Mouse (Mus musculus) T-helper 17 cell (primary cell): ENCODE results near the gene Gsc2.

Source experiments
- in situ Hi-C, 2 experiments: fragments of 300-600 bp; cut with MboI, MseI; formaldehyde crosslinking; loops; 1 replicate in 1 of 2; 2 replicates in 1 of 2; pipeline ENCODE4 v1.15.1; 2025; ENCODE audit warnings: high pct_unique_total_duplicates in 2 of 2

The Gsc2 gene

DNA sequence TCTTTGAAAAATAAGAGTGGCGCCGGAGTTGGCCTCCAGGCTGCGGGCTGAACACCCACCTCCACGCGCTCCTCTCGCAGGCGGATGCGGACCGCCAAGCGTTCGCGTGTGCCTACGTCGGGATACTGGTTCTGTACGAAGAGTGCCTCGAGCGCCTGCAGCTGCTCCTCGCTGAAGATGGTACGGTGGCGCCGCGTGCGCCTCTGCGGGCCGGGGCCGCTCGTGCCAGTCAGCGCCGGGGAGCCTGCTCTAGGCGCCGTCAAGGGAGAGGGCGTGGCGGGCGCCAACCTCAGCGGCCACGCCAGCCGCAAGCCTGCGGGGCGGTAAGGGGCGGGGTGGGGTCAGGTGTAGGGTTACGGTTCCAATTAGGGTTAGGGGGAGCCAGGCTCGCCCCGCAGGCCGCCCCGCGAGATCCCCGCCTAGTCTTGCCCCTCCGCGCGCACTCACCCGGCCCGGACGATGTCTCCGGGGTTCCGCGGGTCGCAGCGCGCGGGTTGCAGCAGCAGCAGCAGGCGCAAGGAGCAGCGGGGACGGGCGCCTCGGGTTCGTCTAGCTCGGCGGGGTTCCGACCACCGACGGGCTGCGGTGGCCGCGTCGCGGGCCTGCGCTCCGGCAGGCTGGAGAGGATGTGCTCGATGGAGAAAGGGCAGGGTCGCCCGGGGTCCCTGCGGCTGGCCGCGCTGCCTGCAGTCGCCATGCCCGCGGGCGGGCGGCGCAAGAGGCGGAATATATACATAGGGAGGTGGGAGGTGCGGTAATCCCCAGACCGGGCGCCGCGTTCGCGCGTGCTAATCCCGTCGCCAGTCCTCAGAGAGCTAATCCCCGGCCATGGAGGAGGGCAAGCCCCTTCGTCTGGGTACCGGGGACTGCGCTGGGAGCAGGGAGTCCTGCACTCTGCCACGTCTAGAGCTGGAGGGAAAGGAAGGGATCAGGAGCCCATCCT is at the start of gene Gsc2:
Gene Gsc2 (minus strand): TSS at position 753 of the 943 bp plus-strand sequence.
- in situ Hi-C loops: loop anchor here in 1 of 2 experiments (5.0 kb wide), 1 partner anchor 707 kb away; the partner anchor contains the start of gene Rimbp3

DNA sequence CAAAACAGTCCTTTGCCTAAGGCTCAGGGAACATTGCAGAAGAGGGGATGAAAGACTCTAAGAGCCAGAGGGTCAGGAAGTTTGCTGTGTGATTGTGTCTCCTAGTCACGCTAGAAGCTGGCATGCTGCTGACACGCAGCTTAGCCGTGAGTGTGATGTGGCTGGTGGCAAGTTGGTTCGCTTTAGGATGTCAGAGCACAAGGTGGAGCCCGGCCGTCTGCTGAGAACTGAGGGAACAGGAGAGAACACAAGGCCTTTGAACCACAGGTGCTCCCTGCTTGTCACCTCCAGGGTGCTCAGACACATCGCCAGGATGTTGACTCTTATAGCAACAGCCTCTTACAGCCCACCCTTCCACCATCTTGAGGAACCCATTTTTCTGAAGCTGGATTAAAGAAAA is 47.2 kb upstream of the Gsc2 start:
- in situ Hi-C loops: no loop called here

DNA sequence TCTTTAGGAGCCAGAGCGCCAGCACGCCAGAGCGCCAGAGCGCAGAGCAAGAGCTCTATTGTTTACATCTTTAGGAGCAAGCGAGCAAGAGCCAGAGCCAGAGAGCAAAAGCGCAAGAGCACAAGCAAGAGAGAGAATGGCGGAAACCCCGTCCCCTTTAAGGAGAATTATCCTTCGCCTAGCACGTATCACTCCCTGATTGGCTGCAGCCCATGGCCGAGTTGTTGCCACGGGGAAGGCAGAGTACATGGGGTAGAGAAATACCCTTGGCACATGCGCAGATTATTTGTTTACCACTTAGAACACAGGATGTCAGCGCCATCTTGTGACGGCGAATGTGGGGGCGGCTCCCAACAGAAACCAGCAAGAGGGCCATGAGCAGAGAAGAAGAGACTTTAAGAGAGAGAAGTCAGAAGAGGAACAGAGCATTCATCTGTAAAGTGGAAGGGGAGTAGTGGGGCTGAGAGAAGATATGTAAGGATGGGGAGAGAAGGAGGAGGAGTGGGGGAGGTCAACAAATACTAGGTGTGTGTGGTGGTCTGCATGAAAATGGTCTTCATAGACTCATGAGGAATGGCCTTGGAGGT is 41.3 kb upstream of the Gsc2 start:
- in situ Hi-C loops: loop anchor here in 1 of 2 experiments (10.0 kb wide), 1 partner anchor 721 kb away; the partner anchor contains the start of gene Hic2

- in situ Hi-C loops: loop anchor here in 1 of 2 experiments (10.0 kb wide), 1 partner anchor 717 kb away; the partner anchor contains the start of gene Hic2
Observed at GRCm38 (mm10) chr16:17951618-17952017, 36.8 kb upstream of the Gsc2 start.

- in situ Hi-C loops: loop anchor here in 1 of 2 experiments (10.0 kb wide), 1 partner anchor 715 kb away; the partner anchor contains the start of gene Hic2
Observed at GRCm38 (mm10) chr16:17950068-17950467, 35.2 kb upstream of the Gsc2 start.

GRCm38 (mm10) chr16:17949421-17949877 is 34.6 kb upstream of the Gsc2 start:
- in situ Hi-C loops: no loop called here

GRCm38 (mm10) chr16:17945081-17945831 is 30.4 kb upstream of the Gsc2 start:
- in situ Hi-C loops: no loop called here

- in situ Hi-C loops: no loop called here
Observed at GRCm38 (mm10) chr16:17943466-17943865, 28.6 kb upstream of the Gsc2 start.

- in situ Hi-C loops: no loop called here
Observed at GRCm38 (mm10) chr16:17939255-17939751, 24.4 kb upstream of the Gsc2 start.

GRCm38 (mm10) chr16:17938821-17939220 is 24.0 kb upstream of the Gsc2 start:
- in situ Hi-C loops: no loop called here

DNA sequence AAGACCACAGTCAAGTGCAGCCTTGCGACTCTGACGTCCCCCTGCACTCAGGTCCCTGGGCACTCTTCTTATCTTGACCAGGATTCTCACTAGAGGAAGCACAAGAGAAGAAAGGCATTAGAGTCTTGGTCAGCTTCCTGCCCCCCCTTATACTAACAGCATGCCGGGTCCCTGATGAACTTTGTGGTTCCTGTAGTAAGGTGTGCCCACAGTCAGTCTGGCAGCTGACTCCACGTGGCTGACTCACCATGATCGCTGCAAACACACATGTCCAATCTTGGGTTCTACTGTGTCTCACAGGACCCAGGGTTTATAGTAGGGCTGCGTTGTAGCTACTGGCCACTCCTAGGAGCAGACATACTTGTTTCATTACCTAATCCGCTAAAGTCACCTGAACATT is 23.3 kb upstream of the Gsc2 start:
- in situ Hi-C loops: no loop called here

GRCm38 (mm10) chr16:17936776-17937175 is 21.9 kb upstream of the Gsc2 start:
- in situ Hi-C loops: no loop called here

DNA sequence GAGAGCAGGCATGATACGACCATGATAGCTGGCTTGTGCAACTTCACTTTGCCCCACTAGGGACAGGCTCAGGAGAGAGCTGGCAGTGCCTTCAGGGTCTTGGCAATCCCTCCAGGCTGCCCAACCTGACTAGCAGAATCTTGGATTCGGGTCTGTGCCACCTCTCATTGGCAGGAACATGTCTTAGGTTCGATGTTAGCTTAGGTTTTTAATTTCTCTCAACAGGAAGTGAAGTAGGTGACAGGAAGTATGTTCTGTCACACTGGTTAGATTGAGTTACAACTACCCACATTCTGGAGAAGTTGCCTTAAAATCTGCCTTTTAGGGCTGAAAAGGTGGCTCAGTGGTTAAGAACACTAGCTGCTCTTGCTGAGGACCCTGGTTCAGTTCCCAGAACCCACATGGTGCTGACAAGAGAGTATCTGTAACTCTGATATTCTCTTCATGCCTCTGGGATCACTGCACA is 19.6 kb upstream of the Gsc2 start:
- in situ Hi-C loops: no loop called here

- in situ Hi-C loops: no loop called here
Observed at GRCm38 (mm10) chr16:17933594-17934444, 19.0 kb upstream of the Gsc2 start.

DNA sequence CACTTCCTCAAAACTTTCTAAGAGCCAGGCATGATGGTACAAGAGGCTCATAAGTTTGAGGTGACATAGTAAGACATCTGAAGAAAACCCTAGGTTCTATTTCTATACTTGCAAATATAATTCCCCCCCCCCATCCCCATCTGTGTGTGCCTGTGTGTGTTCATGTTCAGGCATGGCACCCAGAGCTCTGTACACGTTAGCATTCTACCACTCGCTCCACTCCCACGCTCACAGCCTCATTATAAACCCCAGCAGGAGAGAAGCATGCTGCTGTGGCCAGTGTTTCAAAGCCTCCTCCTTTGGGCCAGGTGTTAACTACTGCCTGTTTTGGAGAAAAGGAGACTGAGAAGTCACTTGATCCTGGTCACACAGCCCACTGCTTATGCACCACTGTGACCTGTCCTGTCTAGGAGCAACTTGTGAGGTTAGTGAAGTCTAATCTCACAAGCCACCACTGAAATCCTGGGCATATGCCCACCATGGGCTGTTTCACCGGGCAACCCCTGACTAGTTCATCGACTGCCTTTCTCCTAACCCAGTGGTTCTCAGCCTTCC is 17.1 kb upstream of the Gsc2 start:
- in situ Hi-C loops: no loop called here

DNA sequence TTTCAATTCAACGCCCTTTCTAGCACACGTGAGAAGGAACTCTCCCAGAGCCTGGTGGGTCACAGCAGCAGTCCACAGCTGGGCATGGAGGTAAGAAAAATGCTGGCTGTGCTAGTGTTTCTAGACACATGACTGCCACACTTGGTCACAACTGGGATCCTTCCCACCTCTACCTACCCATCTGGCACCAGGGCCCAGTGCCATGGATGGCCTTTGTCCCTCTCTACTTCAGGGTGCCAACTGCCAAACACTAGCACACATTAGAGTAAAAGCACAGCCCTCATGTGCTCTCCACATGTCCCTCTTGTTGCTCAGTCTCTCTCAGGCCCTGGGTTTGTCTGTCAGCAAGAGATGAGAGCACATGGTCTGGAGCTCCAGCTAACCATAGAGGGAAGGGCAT is 14.8 kb upstream of the Gsc2 start:
- in situ Hi-C loops: no loop called here

DNA sequence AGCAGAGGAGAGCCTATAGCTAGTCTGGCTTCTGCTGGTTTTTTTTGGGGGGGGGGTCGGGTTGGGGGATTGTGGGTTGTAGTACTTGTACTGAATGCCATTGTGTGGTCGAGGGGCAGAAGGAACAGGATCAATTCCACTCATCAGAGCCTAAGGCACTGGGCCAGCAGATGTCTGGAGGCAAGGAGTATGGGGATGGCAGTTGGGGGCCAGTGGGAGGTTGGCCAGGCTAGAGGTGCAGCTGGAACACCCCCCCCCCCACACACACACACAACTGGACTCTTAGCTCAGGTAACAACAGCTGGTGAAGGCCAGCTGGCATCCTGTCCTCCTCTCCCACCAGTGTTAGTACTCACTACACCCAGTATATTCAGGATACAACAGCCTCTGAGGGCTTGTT is 14.4 kb upstream of the Gsc2 start:
- in situ Hi-C loops: no loop called here

DNA sequence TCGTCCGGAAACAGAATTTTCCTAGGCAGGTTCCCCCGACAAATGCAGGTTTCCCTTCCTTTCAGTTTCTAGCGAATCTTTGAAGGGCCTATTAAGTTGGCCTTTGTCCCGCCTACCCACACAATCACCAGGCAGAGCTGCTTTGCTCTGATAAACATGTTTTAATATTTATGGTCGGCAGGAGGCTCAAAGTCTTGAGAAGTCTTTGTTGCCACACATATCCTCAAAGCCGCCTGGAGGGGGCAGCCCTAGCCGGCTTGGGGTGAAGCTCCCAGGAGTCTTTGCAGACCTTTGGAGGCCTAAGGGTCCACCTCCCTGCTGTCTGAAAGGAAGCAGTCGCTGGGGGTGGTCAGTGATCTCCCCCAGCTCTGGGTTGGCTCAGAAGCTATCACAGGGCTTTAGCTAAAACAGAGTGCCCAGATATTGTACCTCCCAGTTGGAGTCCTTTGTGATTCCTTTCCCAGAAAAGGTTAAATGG is 13.8 kb upstream of the Gsc2 start:
- in situ Hi-C loops: no loop called here

DNA sequence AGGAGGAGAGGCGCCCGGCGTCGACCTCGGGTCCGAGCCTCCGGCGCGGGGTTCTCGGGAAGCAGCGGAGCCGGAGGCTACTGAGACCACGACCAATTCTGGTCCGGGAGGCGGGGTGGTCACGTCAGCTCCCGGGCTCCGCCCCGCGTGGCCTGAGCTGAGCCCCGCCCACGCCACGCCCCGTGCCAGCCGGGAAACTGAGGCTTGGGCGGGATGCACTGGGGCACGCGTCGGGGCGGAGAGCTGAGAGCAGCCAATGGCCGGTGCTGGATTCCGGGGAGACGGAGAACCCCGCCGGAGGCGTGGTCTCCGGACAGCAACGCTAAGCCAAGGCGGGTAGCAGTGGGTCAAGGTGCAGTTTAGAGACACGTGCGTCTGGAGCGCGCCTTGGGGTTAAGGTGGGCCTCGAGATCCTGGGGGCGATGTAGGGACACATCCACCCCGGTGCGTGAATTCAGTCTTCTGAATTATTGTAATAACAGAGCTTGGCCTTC is 13.3 kb upstream of the Gsc2 start, which contains the start of gene Slc25a1:
Gene Slc25a1 (minus strand): TSS at position 133 of the 494 bp plus-strand sequence.
- in situ Hi-C loops: no loop called here
